Mouse (Mus musculus) adrenal gland, adult 8-10 months (tissue): ENCODE data around the gene Fam171a1. TPM values are rescaled to one million over a fixed set of nuclear protein-coding genes. Genes with fewer than 3 reads are reported as not detected.
"Not testable (repeated sequence)": the region's sequence is repeated elsewhere in the genome, so short reads cannot be mapped to it uniquely, and the experiment has no call there.

Source experiments
- DNase-seq: peaks from one replicate; pipeline ENCODE4 v3.0.0; 2022
- total RNA-seq, 4 experiments: library from RNA; stranded (reverse); gene quantifications; 2 replicates each; pipeline ENCODE4 v1.2.4; 2022

Fam171a1 gene
- total RNA-seq, 4 experiments from 2014 or later, result 27.0 to 39.4 (median 35.4) TPM

GRCm38 (mm10) chr2:3171774-3172173 lies 57.8 kb downstream of the Fam171a1 start:
- DNase-seq, result no peak

- no peak for DNase-seq
Measured at GRCm38 (mm10) chr2:3172656-3173055, 58.6 kb downstream of the Fam171a1 start.

- DNase-seq, result no peak
Measured at GRCm38 (mm10) chr2:3174890-3175289, 60.9 kb downstream of the Fam171a1 start.

GRCm38 (mm10) chr2:3175988-3176387 lies 62.0 kb downstream of the Fam171a1 start:
- not testable (repeated sequence) for DNase-seq

GRCm38 (mm10) chr2:3176751-3177150 lies 62.7 kb downstream of the Fam171a1 start:
- DNase-seq, result no peak

GRCm38 (mm10) chr2:3180550-3180949 lies 66.5 kb downstream of the Fam171a1 start:
- DNase-seq, result no peak

- no peak for DNase-seq
Measured at GRCm38 (mm10) chr2:3183656-3184055, 69.6 kb downstream of the Fam171a1 start.

GRCm38 (mm10) chr2:3185335-3185734 lies 71.3 kb downstream of the Fam171a1 start:
- DNase-seq, result no peak

GRCm38 (mm10) chr2:3188745-3189475 lies 74.9 kb downstream of the Fam171a1 start:
- DNase-seq, result no peak

- no peak for DNase-seq
Measured at GRCm38 (mm10) chr2:3191149-3191548, 77.1 kb downstream of the Fam171a1 start.

- DNase-seq, result no peak
Measured at GRCm38 (mm10) chr2:3195511-3195910, 81.5 kb downstream of the Fam171a1 start.

GRCm38 (mm10) chr2:3200422-3200821 lies 86.4 kb downstream of the Fam171a1 start:
- DNase-seq, result no peak

- no peak for DNase-seq
Measured at GRCm38 (mm10) chr2:3206975-3207642, 93.1 kb downstream of the Fam171a1 start.

- DNase-seq, result no peak
Measured at GRCm38 (mm10) chr2:3215480-3215879, 101.5 kb downstream of the Fam171a1 start.

GRCm38 (mm10) chr2:3216617-3217016 lies 102.6 kb downstream of the Fam171a1 start:
- no peak for DNase-seq

GRCm38 (mm10) chr2:3217577-3217976 lies 103.6 kb downstream of the Fam171a1 start:
- DNase-seq, result not testable (repeated sequence)

- DNase-seq, result no peak
Measured at GRCm38 (mm10) chr2:3218225-3218624, 104.2 kb downstream of the Fam171a1 start.

- DNase-seq, result no peak
Measured at GRCm38 (mm10) chr2:3228475-3228874, 114.5 kb downstream of the Fam171a1 start.

- DNase-seq, result peak; percentile 47
Measured at GRCm38 (mm10) chr2:3229060-3229459, 115.0 kb downstream of the Fam171a1 start.

- no peak for DNase-seq
Measured at GRCm38 (mm10) chr2:3239255-3239654, 125.2 kb downstream of the Fam171a1 start.

GRCm38 (mm10) chr2:3244251-3244650 lies 130.2 kb downstream of the Fam171a1 start:
- no peak for DNase-seq

- no peak for DNase-seq
Measured at GRCm38 (mm10) chr2:3251309-3251708, 137.3 kb downstream of the Fam171a1 start.

GRCm38 (mm10) chr2:3266466-3266865 lies 152.4 kb downstream of the Fam171a1 start:
- DNase-seq, result no peak

GRCm38 (mm10) chr2:3267879-3268278 lies 153.9 kb downstream of the Fam171a1 start:
- no peak for DNase-seq
